Mouse (Mus musculus): ENCODE measurements around the gene Ranbp2. TPM values are rescaled to one million over a fixed set of nuclear protein-coding genes. Genes with fewer than 3 reads are reported as not detected.
A peak's percentile ranks its signal among the peaks of the same experiment; 100 is the strongest.

Ranbp2 gene
- total RNA-seq (2014; rRNA removed) (38.0 and 40.5 TPM in 2 replicates), polyA plus RNA-seq (2012; rRNA removed) (2.2 and 2.3 TPM in 2 replicates)

DNA sequence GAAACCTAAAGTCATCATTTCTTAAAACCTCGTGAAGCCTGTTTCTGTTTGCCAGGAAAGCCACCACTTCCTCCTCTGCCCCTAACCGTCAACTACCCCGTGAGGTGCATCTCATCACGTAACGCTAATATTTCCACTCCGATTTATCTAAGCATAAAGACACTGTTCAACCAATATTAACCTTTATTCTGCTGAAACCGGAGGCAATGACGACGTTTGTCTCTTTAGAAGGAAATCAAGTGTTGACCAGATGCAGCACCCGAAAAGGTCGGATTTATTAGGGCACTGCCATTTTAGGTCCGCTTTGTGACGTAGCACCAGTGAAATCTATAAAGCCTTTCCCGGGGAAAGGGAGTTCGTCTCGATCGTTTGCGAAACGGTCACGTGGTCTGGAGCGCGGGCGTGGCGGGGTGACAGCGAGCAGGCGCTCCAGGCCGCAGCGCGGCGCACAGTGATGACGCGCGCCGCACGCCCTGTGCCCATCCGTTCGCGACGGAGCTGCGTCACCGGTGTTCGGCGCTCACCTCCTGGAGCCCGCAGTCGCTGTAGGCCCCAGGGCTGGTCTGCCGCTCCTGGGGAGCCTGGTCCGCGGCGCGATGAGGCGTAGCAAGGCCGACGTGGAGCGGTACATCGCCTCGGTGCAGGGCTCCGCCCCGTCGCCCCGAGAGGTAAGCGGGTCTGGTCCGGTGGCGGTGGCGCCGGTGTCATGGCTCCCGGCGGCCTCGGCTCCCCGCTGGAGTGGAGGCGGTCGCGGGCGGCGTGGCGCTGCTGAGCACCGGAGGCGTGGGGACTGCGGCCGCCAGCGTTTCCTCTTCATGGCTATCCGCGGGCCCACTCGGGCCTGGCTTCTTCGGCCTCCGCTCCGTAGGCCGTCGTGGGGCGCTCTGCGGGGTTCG is at the start of gene Ranbp2:
TSS of gene Ranbp2 (plus strand) at position 537 of the 896 bp plus-strand sequence.
- WGBS = under 1% methylated on average over 91 of the region's 91 CpGs
- H3K4me1 ChIP-seq (ENCODE audit: control insufficient read depth, insufficient read depth, low read length) = peaks cover 5% of the 10 kb centered on the region; the same call in 1 of the 2 replicates

DNA sequence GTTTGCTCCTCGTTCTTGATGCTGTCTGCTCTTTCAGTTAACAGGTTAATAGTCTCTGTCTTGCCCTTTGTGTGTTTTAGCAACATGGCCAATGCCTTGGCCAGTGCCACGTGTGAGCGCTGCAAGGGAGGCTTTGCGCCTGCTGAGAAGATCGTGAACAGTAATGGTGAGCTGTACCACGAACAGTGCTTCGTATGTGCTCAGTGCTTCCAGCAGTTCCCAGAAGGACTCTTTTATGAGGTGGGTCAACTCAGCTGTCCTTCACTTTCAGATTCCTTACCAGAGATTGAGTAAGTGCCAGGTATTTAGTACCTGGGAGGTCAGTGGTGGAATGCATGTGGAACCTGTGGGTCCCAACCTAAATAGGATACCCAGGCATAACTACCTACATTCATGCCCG is 47.8 kb upstream of the Ranbp2 start:
- DNase-seq (ENCODE audit: extremely low read depth, low read depth, low spot score) = no peak
- Histone ChIP-seq H3K27me3 (ENCODE audit: control insufficient read depth, insufficient read depth, low read length) (no peaks in the 10 kb centered on the region), H3K79me2 (ENCODE audit: control insufficient read depth, insufficient read depth, low read length) (no peaks in the 10 kb centered on the region; the same call in 1 of the 2 replicates), H3K4me3 (ENCODE audit: insufficient read depth, low read depth, low read length) (no peak overlapping the region), H3K4me1 (ENCODE audit: control insufficient read depth, insufficient read depth, low read length) (no peaks in the 10 kb centered on the region), H3K9ac (ENCODE audit: low read depth, low read length) (no peak overlapping the region), H3K27ac (replicated peaks; ENCODE audit: insufficient read depth, low read depth, low read length) (no peak overlapping the region), H3K36me3 (ENCODE audit: control insufficient read depth, insufficient read depth, low read length) (peaks cover 3% of the 10 kb centered on the region; the same call in 1 of the 2 replicates)
- 81% methylated on average over 8 of the region's 8 CpGs for WGBS
- TF ChIP-seq POLR2A (IDR thresholded peaks at IDR 0.05; ENCODE audit: extremely low read depth, insufficient read depth, low read length) (no peak), CTCF (IDR thresholded peaks at IDR 0.05; ENCODE audit: low read depth, low read length) (no peak)

More for the DNA sequence above, at the start of gene Ranbp2:
- TF ChIP-seq POLR2A (IDR thresholded peaks at IDR 0.05; ENCODE audit: extremely low read depth, insufficient read depth, low read length) (peak; percentile 79), CTCF (IDR thresholded peaks at IDR 0.05; ENCODE audit: low read depth, low read length) (no peak)
- peak; percentile 92 for DNase-seq (ENCODE audit: extremely low read depth, low read depth, low spot score)
- Histone ChIP-seq H3K79me2 (ENCODE audit: control insufficient read depth, insufficient read depth, low read length) (peaks cover 3% of the 10 kb centered on the region; the same call in 1 of the 2 replicates), H3K4me3 (ENCODE audit: insufficient read depth, low read depth, low read length) (peak within 1 kb of the TSS; percentile 89), H3K9ac (ENCODE audit: low read depth, low read length) (peak within 1 kb of the TSS; percentile 95), H3K27ac (replicated peaks; ENCODE audit: insufficient read depth, low read depth, low read length) (peak within 1 kb of the TSS; percentile 91), H3K36me3 (ENCODE audit: control insufficient read depth, insufficient read depth, low read length) (peaks cover 2% of the 10 kb centered on the region), H3K27me3 (ENCODE audit: control insufficient read depth, insufficient read depth, low read length) (no peaks in the 10 kb centered on the region)

DNA sequence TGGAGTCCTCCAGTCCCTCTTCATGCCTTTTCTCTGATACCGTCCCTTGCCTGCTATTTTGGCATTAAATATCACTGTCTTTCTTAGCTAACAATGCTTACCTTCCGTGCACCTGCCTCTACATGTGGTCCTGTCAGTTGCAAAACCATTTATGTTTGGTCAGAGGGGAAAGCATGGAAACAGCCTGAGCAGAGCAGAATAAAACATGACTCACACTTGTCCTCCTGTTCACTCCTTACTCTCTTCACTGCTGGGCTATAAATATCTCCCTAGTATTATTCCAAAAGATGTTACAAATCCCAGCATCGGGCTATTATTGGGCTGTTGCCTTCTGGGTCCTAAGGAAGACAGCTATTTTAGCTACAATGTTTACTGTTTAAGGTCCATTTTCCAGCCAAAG is 44.9 kb upstream of the Ranbp2 start:
- peaks cover 10% of the 10 kb centered on the region for H3K4me1 ChIP-seq (ENCODE audit: control insufficient read depth, insufficient read depth, low read length)
- no peak for DNase-seq (ENCODE audit: extremely low read depth, low read depth, low spot score)
- H3K27me3 ChIP-seq (ENCODE audit: control insufficient read depth, insufficient read depth, low read length) = no peaks in the 10 kb centered on the region
- no peak overlapping the region for H3K9ac ChIP-seq (ENCODE audit: low read depth, low read length)
- H3K36me3 ChIP-seq (ENCODE audit: control insufficient read depth, insufficient read depth, low read length) = peaks cover 3% of the 10 kb centered on the region; the same call in 1 of the 2 replicates
- no peak overlapping the region for H3K27ac ChIP-seq (replicated peaks; ENCODE audit: insufficient read depth, low read depth, low read length)
- WGBS = 78% methylated on average over 3 of the region's 3 CpGs
- no peak overlapping the region for H3K4me3 ChIP-seq (ENCODE audit: insufficient read depth, low read depth, low read length)
- TF ChIP-seq POLR2A (IDR thresholded peaks at IDR 0.05; ENCODE audit: extremely low read depth, insufficient read depth, low read length) (no peak), CTCF (IDR thresholded peaks at IDR 0.05; ENCODE audit: low read depth, low read length) (no peak)
- H3K79me2 ChIP-seq (ENCODE audit: control insufficient read depth, insufficient read depth, low read length) = no peaks in the 10 kb centered on the region; the same call in 1 of the 2 replicates

DNA sequence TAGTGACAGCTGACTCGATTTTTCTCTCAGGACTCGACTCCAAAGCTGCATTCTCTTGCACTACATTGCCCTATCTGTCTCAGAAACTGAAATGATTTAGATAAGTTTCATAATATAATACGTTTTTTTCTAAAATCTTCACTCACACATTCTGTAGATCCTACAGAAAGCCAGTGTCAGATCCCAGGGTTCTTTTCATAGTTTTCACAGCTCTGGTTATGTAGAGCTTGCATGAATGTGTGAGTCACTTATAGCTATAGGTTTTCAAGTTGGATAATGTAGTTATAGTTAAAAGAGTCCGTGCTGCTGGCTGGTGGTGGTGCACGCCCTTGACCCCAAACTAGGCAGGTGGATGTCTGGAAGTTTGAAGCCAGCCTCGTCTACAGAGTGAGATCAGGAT is 42.1 kb upstream of the Ranbp2 start:
- Histone ChIP-seq H3K79me2 (ENCODE audit: control insufficient read depth, insufficient read depth, low read length) (no peaks in the 10 kb centered on the region; the same call in 1 of the 2 replicates), H3K36me3 (ENCODE audit: control insufficient read depth, insufficient read depth, low read length) (peaks cover 3% of the 10 kb centered on the region; the same call in 1 of the 2 replicates), H3K4me3 (ENCODE audit: insufficient read depth, low read depth, low read length) (no peak overlapping the region), H3K27me3 (ENCODE audit: control insufficient read depth, insufficient read depth, low read length) (no peaks in the 10 kb centered on the region), H3K4me1 (ENCODE audit: control insufficient read depth, insufficient read depth, low read length) (peaks cover 10% of the 10 kb centered on the region), H3K9ac (ENCODE audit: low read depth, low read length) (no peak overlapping the region), H3K27ac (replicated peaks; ENCODE audit: insufficient read depth, low read depth, low read length) (peak overlapping the region; percentile 12)
- TF ChIP-seq POLR2A (IDR thresholded peaks at IDR 0.05; ENCODE audit: extremely low read depth, insufficient read depth, low read length) (no peak), CTCF (IDR thresholded peaks at IDR 0.05; ENCODE audit: low read depth, low read length) (no peak)
- no peak for DNase-seq (ENCODE audit: extremely low read depth, low read depth, low spot score)
- 69% methylated on average over 6 of the region's 6 CpGs for whole genome bisulfite sequencing

DNA sequence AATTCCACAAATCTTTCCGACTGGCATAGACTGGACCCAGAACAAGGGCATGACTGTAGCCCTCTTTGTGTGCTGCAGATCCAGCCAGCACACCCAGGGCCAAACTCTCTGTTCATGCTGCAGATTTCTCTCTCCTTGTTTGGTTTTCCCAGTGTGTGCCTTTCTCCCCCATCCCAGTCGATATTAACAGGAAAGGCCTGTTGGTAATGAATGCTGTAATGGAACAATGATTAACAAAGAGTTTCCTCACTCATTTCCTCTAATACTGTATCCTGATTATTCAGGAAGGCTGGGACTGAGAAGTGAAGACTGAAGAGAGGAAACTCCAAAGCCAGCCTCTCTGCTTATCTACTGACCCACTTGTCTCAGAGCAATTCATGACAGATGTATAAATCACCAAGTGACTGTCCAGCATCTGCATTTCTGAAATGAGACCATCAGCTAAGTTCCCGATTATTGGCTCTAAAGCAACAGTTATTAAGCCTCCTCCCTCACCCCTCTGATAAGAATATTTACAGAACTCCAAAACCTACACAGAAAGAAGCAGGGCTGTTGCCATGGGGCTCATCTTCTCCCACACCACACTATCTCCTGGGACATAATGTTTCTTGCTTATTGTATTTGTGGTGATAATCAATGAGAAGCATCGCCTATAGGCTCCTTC is 41.3 kb upstream of the Ranbp2 start:
- peak; percentile 83 for DNase-seq (ENCODE audit: extremely low read depth, low read depth, low spot score)
- Histone ChIP-seq H3K4me1 (ENCODE audit: control insufficient read depth, insufficient read depth, low read length) (peaks cover 10% of the 10 kb centered on the region), H3K9ac (ENCODE audit: low read depth, low read length) (no peak overlapping the region), H3K79me2 (ENCODE audit: control insufficient read depth, insufficient read depth, low read length) (no peaks in the 10 kb centered on the region; the same call in 1 of the 2 replicates), H3K36me3 (ENCODE audit: control insufficient read depth, insufficient read depth, low read length) (peaks cover 8% of the 10 kb centered on the region), H3K27me3 (ENCODE audit: control insufficient read depth, insufficient read depth, low read length) (no peaks in the 10 kb centered on the region), H3K27ac (replicated peaks; ENCODE audit: insufficient read depth, low read depth, low read length) (peak overlapping the region; percentile 55), H3K4me3 (ENCODE audit: insufficient read depth, low read depth, low read length) (no peak overlapping the region)
- TF ChIP-seq POLR2A (IDR thresholded peaks at IDR 0.05; ENCODE audit: extremely low read depth, insufficient read depth, low read length) (no peak), CTCF (IDR thresholded peaks at IDR 0.05; ENCODE audit: low read depth, low read length) (no peak)
- WGBS = 11% methylated on average over 4 of the region's 4 CpGs
